Mouse (Mus musculus): Measurements from ENCODE around the gene Triobp.
A peak's percentile ranks its signal among the peaks of the same experiment; 100 is the strongest.
"Not testable (repeated sequence)": the region's sequence is repeated elsewhere in the genome, so short reads cannot be mapped to it uniquely, and the experiment has no call there.

The Triobp gene

DNA sequence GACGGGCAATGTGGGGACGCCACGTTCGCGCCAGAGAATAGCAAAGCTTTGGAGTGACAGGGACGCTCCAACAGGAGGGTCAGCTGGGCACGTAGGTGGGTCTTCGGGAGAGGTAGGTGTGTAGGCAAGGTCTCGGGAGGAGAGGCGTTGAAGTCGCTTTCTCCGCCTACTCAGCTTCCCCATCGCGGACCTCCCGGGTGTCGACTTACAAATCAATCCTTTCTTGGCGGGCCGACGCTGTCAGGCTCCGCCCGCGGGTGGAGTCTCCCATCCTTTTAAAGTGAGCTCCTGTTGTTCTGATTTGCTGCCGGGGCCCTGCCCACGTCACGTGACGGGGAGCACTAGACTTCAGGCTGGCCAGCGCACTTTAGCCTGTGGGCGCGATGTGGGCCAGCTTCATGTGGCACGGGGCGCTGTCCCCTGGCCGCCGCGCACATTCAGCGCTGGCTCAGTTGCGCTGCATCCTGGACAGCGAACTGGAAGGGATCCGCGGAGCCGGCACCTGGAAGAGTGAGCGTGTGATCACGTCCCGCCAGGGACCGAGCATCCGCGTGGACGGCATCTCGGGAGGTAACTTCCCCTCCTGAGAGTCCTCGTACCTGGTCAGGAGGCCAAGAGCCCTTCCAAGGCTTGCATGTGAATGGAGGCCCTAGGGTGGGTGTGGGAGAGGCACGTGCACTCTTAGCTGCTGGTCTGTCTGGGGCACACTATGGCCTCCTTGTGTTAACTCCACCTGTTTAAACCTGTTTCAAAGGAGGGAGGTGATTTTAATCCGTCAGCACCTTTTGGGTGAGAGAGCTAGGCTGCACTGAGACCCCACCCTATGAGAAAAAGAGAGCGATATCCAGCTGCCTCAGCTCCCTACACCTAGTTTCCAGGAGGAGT lies 83.3 kb downstream of the Triobp start:
- peak; percentile 79 for DNase-seq (ENCODE audit: low read depth, low spot score)

DNA sequence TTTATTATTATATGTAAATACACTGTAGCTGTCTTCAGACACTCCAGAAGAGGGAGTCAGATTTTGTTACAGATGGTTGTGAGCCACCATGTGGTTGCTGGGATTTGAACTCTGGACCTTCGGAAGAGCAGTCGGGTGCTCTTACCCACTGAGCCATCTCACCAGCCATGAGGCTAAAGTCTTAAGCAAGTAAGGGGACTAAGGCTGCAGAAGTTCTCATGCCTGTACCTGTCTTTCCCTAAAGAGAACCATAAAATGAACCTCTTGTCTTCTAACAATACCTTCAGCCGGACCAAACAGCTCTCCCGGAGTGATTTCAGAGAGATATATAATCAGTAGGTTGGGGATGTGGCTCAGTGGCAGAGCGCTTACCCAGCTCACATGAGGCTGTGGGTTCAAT lies 84.4 kb downstream of the Triobp start:
- DNase-seq (ENCODE audit: low read depth, low spot score), result not testable (repeated sequence)

DNA sequence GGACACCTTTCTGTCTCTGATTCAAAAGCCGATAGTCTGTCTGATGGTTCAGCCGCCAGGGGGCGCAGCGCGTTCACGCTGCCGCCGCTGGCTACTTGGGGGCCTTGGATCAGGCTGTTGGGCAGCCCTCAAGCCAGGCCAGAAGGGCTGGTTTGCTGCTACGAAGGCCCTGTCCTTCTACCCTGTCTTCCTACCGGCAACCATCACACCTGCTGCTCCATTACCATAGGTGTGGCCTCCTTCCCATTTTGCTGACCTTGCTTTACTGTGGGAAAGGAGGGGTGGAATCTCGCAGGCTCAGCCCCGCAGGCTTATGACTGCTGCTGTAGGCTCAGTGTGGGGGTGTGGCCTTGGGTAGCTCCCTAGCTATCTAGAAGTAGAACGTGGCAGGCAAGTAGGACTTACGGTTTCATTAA lies 90.4 kb downstream of the Triobp start:
- no peak for DNase-seq (ENCODE audit: low read depth, low spot score)

DNA sequence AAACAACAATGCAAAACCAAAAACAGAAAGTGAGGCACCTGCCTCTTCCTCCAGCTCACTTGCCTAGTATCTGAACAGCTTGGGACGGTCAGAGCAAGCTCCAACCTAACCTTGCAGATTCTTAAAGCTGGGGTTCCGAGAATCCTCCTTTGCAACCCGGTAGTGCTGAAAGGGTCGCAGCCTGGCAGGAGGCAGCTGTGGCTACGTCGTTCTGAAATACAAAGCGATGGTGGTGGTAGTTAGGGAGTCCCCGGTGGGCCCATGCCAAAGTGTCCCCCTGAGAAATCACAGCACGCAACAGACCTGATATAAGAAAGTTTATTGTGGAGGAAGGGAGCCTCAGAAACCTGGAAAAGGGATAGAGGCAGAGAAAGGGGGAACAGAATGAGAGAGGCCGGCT lies 90.8 kb downstream of the Triobp start:
- DNase-seq (ENCODE audit: low read depth, low spot score), result no peak

DNA sequence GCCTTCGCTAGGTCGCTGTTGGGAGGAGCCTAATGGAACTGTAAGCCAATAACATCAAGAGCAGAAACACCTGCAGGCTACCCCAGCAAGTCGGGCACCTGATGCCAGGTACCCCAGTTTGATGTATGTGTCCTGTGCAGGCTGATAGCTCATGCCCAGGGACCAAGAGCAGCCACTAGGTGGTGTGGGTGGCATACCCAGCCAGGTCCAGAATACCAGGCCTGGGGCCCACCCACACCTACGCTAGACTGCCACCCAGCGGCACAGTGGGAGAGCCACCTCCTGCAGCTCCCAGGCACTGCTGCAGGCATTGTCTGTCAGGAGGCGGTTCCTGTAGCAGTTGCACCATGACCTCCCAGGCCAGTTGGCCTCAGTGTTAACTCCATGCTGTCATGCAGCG lies 91.3 kb downstream of the Triobp start:
- DNase-seq (ENCODE audit: low read depth, low spot score), result no peak

DNA sequence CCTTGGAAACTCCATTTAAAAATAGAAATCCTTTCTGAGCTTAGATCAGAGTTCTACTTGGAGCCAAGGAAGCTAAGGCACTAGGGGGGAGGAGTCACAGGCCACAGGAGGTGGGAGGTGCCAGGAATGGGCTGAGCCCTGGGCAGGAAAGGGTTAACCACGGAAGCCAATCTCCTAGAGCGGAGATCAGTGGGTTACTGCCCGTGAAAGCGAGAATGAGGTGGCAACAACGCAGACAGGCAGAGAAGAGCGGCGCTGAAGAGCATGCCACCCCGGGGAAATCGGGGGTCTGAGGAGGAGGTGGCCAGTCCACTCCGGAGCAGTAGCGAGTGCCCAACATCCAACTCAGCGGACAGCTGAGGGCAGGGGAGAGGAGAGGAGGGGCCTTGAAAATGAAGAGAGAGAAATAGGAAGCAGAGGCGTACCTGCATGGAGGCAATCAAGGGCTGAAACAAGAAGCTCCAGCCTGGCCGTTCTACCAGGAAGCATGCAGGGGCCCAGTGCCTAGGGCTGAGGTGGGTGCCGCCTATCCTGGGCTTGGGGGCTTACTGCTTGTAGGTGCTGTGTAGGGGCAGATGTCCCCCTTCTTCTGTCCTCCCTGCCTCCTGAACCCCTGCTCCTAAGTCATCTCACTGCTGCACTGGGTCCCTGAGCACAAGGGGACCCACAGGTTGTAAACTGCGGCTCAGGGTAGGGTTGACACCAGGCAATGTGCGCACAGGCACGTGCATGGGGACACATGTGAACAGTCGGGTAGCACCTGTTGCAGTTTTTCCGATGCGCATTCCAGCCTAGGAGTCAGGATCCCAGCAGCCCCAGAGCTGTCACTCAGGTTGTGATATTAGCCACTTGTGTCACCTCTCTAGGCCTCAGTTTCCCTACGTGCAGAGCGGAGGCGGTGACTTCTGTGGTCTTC lies 93.2 kb downstream of the Triobp start:
- no peak for DNase-seq (ENCODE audit: low read depth, low spot score)

DNA sequence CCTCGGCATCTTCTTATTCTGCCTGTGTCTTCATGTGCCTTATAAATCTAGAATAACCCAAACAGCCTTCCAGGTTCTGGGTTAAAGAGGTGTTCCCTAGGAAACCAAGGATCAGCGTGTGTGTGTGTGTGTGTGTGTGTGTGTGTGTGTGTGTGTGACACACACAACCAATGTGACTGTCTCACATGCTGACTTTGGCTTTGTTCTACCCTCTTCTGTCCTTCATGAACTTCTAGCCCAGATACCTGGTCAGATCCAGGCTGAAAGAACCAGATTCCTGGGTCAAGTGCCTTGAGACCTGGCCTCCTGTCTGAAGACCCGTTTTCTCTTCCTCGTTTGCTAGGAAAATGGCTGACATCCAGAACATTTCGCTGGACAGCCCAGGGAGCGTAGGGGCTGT lies 94.1 kb downstream of the Triobp start, which contains the start of gene Galr3:
Galr3 (plus strand) TSS at position 301 of the 400 bp plus-strand sequence.
- DNase-seq (ENCODE audit: low read depth, low spot score), result no peak

DNA sequence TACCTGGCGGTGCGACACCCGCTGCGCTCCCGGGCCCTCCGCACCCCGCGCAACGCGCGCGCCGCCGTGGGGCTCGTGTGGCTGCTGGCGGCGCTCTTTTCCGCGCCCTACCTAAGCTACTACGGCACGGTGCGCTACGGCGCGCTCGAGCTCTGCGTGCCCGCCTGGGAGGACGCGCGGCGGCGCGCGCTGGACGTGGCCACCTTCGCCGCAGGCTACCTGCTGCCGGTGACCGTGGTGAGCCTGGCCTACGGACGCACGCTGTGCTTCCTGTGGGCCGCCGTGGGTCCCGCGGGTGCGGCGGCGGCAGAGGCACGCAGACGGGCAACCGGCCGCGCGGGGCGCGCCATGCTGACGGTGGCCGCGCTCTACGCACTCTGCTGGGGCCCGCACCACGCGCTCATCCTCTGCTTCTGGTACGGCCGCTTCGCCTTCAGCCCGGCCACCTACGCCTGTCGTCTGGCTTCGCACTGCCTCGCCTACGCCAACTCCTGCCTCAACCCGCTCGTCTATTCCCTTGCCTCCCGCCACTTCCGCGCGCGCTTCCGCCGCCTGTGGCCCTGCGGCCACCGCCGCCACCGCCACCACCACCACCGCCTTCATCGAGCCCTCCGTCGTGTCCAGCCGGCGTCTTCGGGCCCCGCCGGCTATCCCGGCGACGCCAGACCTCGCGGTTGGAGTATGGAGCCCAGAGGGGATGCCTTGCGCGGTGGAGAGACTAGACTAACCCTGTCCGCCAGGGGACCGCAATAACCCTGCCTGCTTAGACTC lies 95.4 kb downstream of the Triobp start:
- no peak for DNase-seq (ENCODE audit: low read depth, low spot score)

DNA sequence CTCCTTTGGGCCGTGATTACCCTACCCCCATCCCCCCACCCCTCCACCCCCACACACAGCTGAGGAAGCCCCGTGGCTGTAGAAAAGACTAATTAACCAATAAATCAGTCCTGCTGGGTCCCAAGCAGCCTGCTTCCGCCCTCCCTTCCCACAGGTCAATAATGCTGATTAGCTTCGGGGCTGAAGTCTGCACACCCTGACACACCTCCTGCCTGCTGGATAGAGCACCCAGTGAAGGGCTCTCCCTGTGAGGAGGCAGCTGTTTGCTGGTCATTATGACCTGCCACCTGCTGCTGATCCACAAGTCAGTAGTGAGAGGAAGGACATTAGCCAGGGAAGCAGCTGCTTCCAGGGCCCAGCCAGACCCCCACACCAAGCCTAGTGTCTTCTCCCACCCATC lies 97.3 kb downstream of the Triobp start:
- DNase-seq (ENCODE audit: low read depth, low spot score), result no peak

DNA sequence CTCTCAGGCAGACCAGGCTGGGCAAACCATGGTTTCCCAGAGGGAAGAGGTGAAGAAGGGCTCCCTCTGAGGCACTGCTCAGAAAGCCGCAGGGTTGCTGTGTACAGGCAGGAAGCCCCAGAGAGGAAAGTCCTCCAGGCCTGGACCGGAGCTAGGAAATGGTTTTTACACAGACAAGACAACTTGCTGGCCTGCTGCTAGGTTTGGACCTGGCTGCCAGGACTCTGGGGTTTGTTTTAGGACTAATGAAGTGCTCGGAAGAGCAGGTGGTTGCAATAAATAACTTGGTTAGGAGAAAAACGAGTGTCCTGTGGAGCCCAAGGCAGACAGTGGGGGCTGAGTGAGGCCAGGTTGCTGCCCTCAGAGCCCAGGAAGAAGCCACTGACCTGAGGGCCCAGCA lies 100.7 kb downstream of the Triobp start:
- DNase-seq (ENCODE audit: low read depth, low spot score), result no peak

DNA sequence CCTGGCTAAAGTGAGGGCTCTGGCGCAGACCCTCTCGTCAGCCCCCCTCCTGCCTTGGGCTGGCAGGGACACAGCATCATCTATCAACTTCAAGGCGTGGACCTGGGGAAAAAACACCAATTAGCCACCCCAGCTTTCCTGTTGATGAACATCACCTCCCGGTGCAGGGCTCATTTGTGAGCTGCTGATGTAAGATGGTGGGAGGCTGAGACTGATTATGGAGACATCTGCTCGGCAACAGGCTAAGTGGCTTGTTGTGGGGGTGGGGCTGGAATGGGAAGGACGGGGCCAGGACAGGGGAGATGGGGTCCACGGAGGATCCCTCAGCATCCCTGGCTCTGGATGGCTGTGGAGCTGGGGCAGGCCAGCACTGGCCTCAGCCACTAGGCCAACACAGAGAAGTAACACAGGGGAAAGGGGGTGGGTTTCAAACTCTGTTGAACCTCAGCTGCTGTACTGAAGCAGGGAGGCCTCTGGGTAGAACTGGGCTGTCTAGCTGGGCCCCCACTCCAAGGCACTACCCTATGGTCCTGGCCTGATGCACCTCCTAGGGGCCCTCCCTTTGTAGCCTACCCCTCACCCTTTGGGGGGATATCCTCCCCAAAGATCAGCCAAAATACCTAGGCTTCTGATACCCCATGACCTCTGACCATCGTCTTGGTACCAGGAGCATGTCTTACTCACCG lies 102.8 kb downstream of the Triobp start:
- no peak for DNase-seq (ENCODE audit: low read depth, low spot score)

DNA sequence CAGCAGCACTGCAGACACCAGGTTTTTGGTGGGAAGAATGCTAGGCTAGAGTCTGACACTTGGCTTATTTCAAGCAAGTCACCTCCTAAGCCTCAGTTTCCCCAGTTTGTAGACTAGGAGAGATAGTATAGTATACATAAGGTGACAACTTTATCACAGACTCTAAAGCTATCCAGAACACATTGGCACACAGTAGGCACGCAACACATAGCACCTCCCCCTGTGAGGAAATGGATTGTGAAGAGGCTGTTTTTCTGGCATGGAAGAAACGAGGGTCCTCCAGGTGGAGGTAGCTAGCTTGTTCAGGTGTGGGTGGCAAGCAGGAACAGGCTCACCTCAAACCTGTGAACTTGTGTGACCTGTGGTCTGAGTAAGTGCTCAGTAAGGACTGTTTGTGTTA lies 103.4 kb downstream of the Triobp start:
- no peak for DNase-seq (ENCODE audit: low read depth, low spot score)

DNA sequence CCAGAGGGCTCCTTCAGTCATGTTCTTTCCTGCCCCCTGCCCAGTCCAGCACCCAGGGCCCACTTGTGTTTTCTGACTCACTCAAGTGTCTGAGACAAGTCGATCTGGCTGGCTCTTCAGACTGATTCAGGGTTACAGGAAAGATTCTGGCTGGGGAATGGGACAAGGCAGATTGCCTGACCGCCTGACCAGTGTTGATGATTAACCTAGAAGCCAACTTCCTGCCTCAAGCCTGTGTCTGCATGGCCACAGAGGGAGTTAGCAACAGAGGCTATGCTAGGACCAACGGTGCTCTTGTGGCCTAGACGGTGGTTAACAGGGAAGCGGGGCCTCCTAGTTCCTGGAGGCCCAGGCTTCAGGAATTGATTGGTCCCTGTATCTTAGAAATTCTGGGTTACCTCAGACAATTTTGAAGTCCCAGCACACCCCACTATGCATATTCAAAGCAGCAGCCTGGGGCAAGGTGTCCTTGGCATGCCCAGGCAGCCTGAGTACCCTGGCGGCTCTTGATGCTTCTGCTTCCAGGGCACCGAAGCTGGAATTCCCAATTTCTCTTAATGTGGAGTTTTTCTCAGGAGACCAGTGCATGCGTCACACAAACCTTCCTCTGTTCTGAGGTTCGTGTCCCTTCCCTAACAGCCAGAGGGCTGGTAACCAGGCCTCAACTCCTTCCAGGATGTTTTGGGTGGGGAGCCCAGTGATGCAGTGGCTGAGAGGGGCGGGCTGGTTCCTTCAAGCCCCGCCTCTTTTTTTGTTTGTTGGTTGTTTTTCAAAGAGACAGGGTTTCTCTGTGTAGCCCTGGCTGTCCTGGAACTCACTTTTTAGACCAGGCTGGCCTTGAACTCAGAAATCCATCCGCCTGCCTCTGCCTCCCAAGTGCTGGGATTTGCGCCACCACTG lies 104.2 kb downstream of the Triobp start:
- DNase-seq (ENCODE audit: low read depth, low spot score), result no peak

DNA sequence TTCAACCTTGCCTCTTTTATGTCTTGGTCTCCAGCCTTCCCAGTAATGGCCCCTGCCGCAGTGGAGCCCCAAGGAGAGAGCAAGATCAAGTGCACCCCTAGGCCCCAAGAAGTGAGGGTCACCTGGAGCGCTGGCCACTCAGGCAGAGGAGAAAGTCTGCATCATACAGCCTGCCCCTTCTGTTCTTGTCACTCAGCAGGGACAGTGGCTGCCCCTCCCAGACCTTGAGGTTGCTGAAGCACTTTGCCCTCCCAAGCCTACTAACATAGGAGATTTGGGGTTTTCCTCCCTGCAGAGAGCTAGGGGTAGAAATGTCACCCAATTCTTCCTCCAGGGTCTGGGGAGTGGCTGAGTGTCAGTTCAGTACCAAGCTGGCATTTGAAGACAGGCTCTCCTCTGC lies 104.8 kb downstream of the Triobp start:
- DNase-seq (ENCODE audit: low read depth, low spot score), result no peak

All from brain, embryonic 18.5 days (tissue).